Mouse (Mus musculus): ENCODE data around the gene Tmie. TPM values are rescaled to one million over a fixed set of nuclear protein-coding genes. Genes with fewer than 3 reads are reported as not detected.

The Tmie gene
- polyA plus RNA-seq, 1 experiment, result 1.6 TPM

GRCm38 (mm10) chr9:110857781-110858472 is 22.0 kb downstream of the Tmie start, which contains the start of gene Prss50:
Prss50 (plus strand) TSS chr9:110857967.
- Histone ChIP-seq H3K4me1 (ENCODE audit: control insufficient read depth, insufficient read depth, low read length) (peaks cover 6% of the 10 kb centered on the region), H3K9ac (ENCODE audit: low read depth, poor library complexity, severe bottlenecking) (peak within 1 kb of the TSS; percentile 54)
- TF ChIP-seq CTCF (IDR thresholded peaks at IDR 0.05; ENCODE audit: low read depth, low read length), result peak; percentile 88
- no peak for TF ChIP-seq EP300 (IDR thresholded peaks at IDR 0.05; ENCODE audit: insufficient read depth, low read depth, low read length)
- TF ChIP-seq POLR2A (IDR thresholded peaks at IDR 0.05; ENCODE audit: insufficient read depth, low read length), result no peak

GRCm38 (mm10) chr9:110856920-110857319 is 23.0 kb downstream of the Tmie start:
- Histone ChIP-seq H3K9me3 (replicated peaks; ENCODE audit: control insufficient read depth, insufficient read depth, low read length, poor library complexity, severe bottlenecking) (no peaks in the 10 kb centered on the region), H3K9ac (ENCODE audit: low read depth, poor library complexity, severe bottlenecking) (no peak overlapping the region), H3K4me3 (ENCODE audit: low read depth, low read length) (no peak overlapping the region), H3K27me3 (ENCODE audit: control insufficient read depth, insufficient read depth, low read length, poor library complexity, severe bottlenecking) (no peaks in the 10 kb centered on the region), H3K36me3 (ENCODE audit: control insufficient read depth, insufficient read depth, low read length, poor library complexity, severe bottlenecking) (no peaks in the 10 kb centered on the region), H3K27ac (ENCODE audit: insufficient read depth, low read length) (no peak overlapping the region), H3K4me1 (ENCODE audit: control insufficient read depth, insufficient read depth, low read length) (peaks cover 6% of the 10 kb centered on the region)
- TF ChIP-seq EP300 (IDR thresholded peaks at IDR 0.05; ENCODE audit: insufficient read depth, low read depth, low read length), result no peak
- TF ChIP-seq POLR2A (IDR thresholded peaks at IDR 0.05; ENCODE audit: insufficient read depth, low read length), result no peak
- no peak for TF ChIP-seq CTCF (IDR thresholded peaks at IDR 0.05; ENCODE audit: low read depth, low read length)

More at GRCm38 (mm10) chr9:110857781-110858472, 22.0 kb downstream of the Tmie start, which contains the start of gene Prss50:
- Histone ChIP-seq H3K27me3 (ENCODE audit: control insufficient read depth, insufficient read depth, low read length, poor library complexity, severe bottlenecking) (no peaks in the 10 kb centered on the region), H3K9me3 (replicated peaks; ENCODE audit: control insufficient read depth, insufficient read depth, low read length, poor library complexity, severe bottlenecking) (no peaks in the 10 kb centered on the region), H3K36me3 (ENCODE audit: control insufficient read depth, insufficient read depth, low read length, poor library complexity, severe bottlenecking) (no peaks in the 10 kb centered on the region), H3K27ac (ENCODE audit: insufficient read depth, low read length) (no peak within 1 kb of the TSS), H3K4me3 (ENCODE audit: low read depth, low read length) (peak within 1 kb of the TSS; percentile 60)

GRCm38 (mm10) chr9:110855903-110856302 is 24.0 kb downstream of the Tmie start:
- Histone ChIP-seq H3K27me3 (ENCODE audit: control insufficient read depth, insufficient read depth, low read length, poor library complexity, severe bottlenecking) (no peaks in the 10 kb centered on the region), H3K36me3 (ENCODE audit: control insufficient read depth, insufficient read depth, low read length, poor library complexity, severe bottlenecking) (no peaks in the 10 kb centered on the region), H3K9me3 (replicated peaks; ENCODE audit: control insufficient read depth, insufficient read depth, low read length, poor library complexity, severe bottlenecking) (no peaks in the 10 kb centered on the region), H3K4me3 (ENCODE audit: low read depth, low read length) (no peak overlapping the region), H3K27ac (ENCODE audit: insufficient read depth, low read length) (no peak overlapping the region), H3K4me1 (ENCODE audit: control insufficient read depth, insufficient read depth, low read length) (peaks cover 6% of the 10 kb centered on the region), H3K9ac (ENCODE audit: low read depth, poor library complexity, severe bottlenecking) (no peak overlapping the region)
- TF ChIP-seq POLR2A (IDR thresholded peaks at IDR 0.05; ENCODE audit: insufficient read depth, low read length) (no peak), CTCF (IDR thresholded peaks at IDR 0.05; ENCODE audit: low read depth, low read length) (no peak)

- Histone ChIP-seq H3K9me3 (replicated peaks; ENCODE audit: control insufficient read depth, insufficient read depth, low read length, poor library complexity, severe bottlenecking) (no peaks in the 10 kb centered on the region), H3K4me1 (ENCODE audit: control insufficient read depth, insufficient read depth, low read length) (no peaks in the 10 kb centered on the region), H3K27ac (ENCODE audit: insufficient read depth, low read length) (no peak overlapping the region), H3K36me3 (ENCODE audit: control insufficient read depth, insufficient read depth, low read length, poor library complexity, severe bottlenecking) (no peaks in the 10 kb centered on the region), H3K27me3 (ENCODE audit: control insufficient read depth, insufficient read depth, low read length, poor library complexity, severe bottlenecking) (no peaks in the 10 kb centered on the region), H3K4me3 (ENCODE audit: low read depth, low read length) (no peak overlapping the region), H3K9ac (ENCODE audit: low read depth, poor library complexity, severe bottlenecking) (no peak overlapping the region)
- TF ChIP-seq POLR2A (IDR thresholded peaks at IDR 0.05; ENCODE audit: insufficient read depth, low read length), result no peak
- TF ChIP-seq EP300 (IDR thresholded peaks at IDR 0.05; ENCODE audit: insufficient read depth, low read depth, low read length), result no peak
- no peak for TF ChIP-seq CTCF (IDR thresholded peaks at IDR 0.05; ENCODE audit: low read depth, low read length)
Observed at GRCm38 (mm10) chr9:110849162-110849561, 30.8 kb downstream of the Tmie start.

- no peak within 1 kb of the TSS for H3K9ac ChIP-seq (ENCODE audit: low read depth, poor library complexity, severe bottlenecking)
- H3K27ac ChIP-seq (ENCODE audit: insufficient read depth, low read length), result no peak within 1 kb of the TSS
- no peaks in the 10 kb centered on the region for H3K36me3 ChIP-seq (ENCODE audit: control insufficient read depth, insufficient read depth, low read length, poor library complexity, severe bottlenecking)
- no peak for TF ChIP-seq POLR2A (IDR thresholded peaks at IDR 0.05; ENCODE audit: insufficient read depth, low read length)
- no peak for TF ChIP-seq CTCF (IDR thresholded peaks at IDR 0.05; ENCODE audit: low read depth, low read length)
- H3K27me3 ChIP-seq (ENCODE audit: control insufficient read depth, insufficient read depth, low read length, poor library complexity, severe bottlenecking), result no peaks in the 10 kb centered on the region
- H3K4me1 ChIP-seq (ENCODE audit: control insufficient read depth, insufficient read depth, low read length), result no peaks in the 10 kb centered on the region
- H3K4me3 ChIP-seq (ENCODE audit: low read depth, low read length), result no peak within 1 kb of the TSS
- no peaks in the 10 kb centered on the region for H3K9me3 ChIP-seq (replicated peaks; ENCODE audit: control insufficient read depth, insufficient read depth, low read length, poor library complexity, severe bottlenecking)
Observed at GRCm38 (mm10) chr9:110844206-110844605, 35.7 kb downstream of the Tmie start, which contains the start of gene Prss46. Prss46 (plus strand) TSS chr9:110844506.

GRCm38 (mm10) chr9:110841438-110841837 is 38.5 kb downstream of the Tmie start:
- H3K36me3 ChIP-seq (ENCODE audit: control insufficient read depth, insufficient read depth, low read length, poor library complexity, severe bottlenecking), result no peaks in the 10 kb centered on the region
- no peaks in the 10 kb centered on the region for H3K9me3 ChIP-seq (replicated peaks; ENCODE audit: control insufficient read depth, insufficient read depth, low read length, poor library complexity, severe bottlenecking)
- TF ChIP-seq POLR2A (IDR thresholded peaks at IDR 0.05; ENCODE audit: insufficient read depth, low read length) (no peak), CTCF (IDR thresholded peaks at IDR 0.05; ENCODE audit: low read depth, low read length) (no peak), EP300 (IDR thresholded peaks at IDR 0.05; ENCODE audit: insufficient read depth, low read depth, low read length) (no peak)
- no peaks in the 10 kb centered on the region for H3K4me1 ChIP-seq (ENCODE audit: control insufficient read depth, insufficient read depth, low read length)
- H3K9ac ChIP-seq (ENCODE audit: low read depth, poor library complexity, severe bottlenecking), result no peak overlapping the region
- no peak overlapping the region for H3K27ac ChIP-seq (ENCODE audit: insufficient read depth, low read length)
- H3K4me3 ChIP-seq (ENCODE audit: low read depth, low read length), result no peak overlapping the region
- no peaks in the 10 kb centered on the region for H3K27me3 ChIP-seq (ENCODE audit: control insufficient read depth, insufficient read depth, low read length, poor library complexity, severe bottlenecking)

All from ES-Bruce4 (cell line).